Mouse (Mus musculus) liver, postnatal 0 days (tissue): ENCODE results near the gene Dlk2. TPM values are rescaled to one million over a fixed set of nuclear protein-coding genes. Genes with fewer than 3 reads are reported as not detected.

Experiments
- ATAC-seq: fragments of 200-750 bp; cut with Nextera tagmentation; 2 replicates; pipeline ENCODE4 v1.8.0; 2017; ENCODE audit warnings: mild to moderate bottlenecking, moderate library complexity
- DNase-seq: peaks from one replicate; pipeline ENCODE4 v3.0.0-alpha.2; 2016
- H3K27ac ChIP-seq: fragments of 300-500 bp; sonication (generic); 2 replicates; pipeline ENCODE4 v1.5.1; 2014; ENCODE audit warnings: antibody characterized with exemption, moderate library complexity, mild to moderate bottlenecking, low read depth
- H3K27me3 ChIP-seq: fragments of 300-500 bp; sonication (generic); 2 replicates; pipeline ENCODE4 v1.6.1; 2014; ENCODE audit warnings: low read length, control low read depth, mixed read lengths; ENCODE audit not compliant: insufficient read depth
- H3K36me3 ChIP-seq: fragments of 300-500 bp; sonication (generic); replicated peaks from 2 replicates; pipeline ENCODE4 v1.6.1; 2014; ENCODE audit warnings: mild to moderate bottlenecking, control low read depth, low read length, moderate library complexity, mixed read lengths; ENCODE audit not compliant: insufficient read depth
- H3K4me1 ChIP-seq: fragments of 300-500 bp; sonication (generic); 2 replicates; pipeline ENCODE4 v1.6.1; 2014; ENCODE audit warnings: antibody characterized with exemption, mild to moderate bottlenecking, control low read depth; ENCODE audit not compliant: insufficient read depth
- H3K4me2 ChIP-seq: fragments of 300-500 bp; sonication (generic); 2 replicates; pipeline ENCODE4 v1.6.1; 2014; ENCODE audit warnings: low read depth, mild to moderate bottlenecking, low read length, moderate library complexity, mixed read lengths
- H3K4me3 ChIP-seq: fragments of 300-500 bp; sonication (generic); 2 replicates; pipeline ENCODE4 v1.5.1; 2014; ENCODE audit warnings: low read depth, low read length
- H3K9ac ChIP-seq: fragments of 300-500 bp; sonication (generic); replicated peaks from 2 replicates; pipeline ENCODE4 v1.6.1; 2014; ENCODE audit warnings: mild to moderate bottlenecking, moderate library complexity
- H3K9me3 ChIP-seq: fragments of 300-500 bp; sonication (generic); 2 replicates; pipeline ENCODE4 v1.6.1; 2016; ENCODE audit warnings: mild to moderate bottlenecking, control low read depth, low read length, mixed read lengths
- CTCF ChIP-seq: sonication (generic); IDR thresholded peaks from 2 replicates; pipeline ENCODE4 v1.5.1; 2016; ENCODE audit warnings: antibody characterized with exemption, low read depth
- EP300 ChIP-seq: IDR thresholded peaks from 2 replicates; pipeline ENCODE4 v1.6.1; 2016; ENCODE audit warnings: antibody characterized with exemption, low read depth, mild to moderate bottlenecking
- WGBS: fragments of 180-500 bp; shearing (Covaris S2); extraction: QIAGEN DNeasy Blood & Tissue Kit; methylation state at CpG from one replicate; pipeline ENCODE4 v1.1.7; 2014; ENCODE audit not compliant: insufficient replicate concordance; 5-methylcytosine and 5-hydroxymethylcytosine counted together
- polyA plus RNA-seq: library from polyadenylated mRNA; unstranded; fragments of >200 nt; fragmentation: Nextera tagmentation; extraction: Ambion mirVana; gene quantifications from 2 replicates; pipeline ENCODE4 v1.2.1, GENCODE M21; 2015

The Dlk2 gene
- polyA plus RNA-seq, 1 experiment from 2014 or later = not detected

DNA sequence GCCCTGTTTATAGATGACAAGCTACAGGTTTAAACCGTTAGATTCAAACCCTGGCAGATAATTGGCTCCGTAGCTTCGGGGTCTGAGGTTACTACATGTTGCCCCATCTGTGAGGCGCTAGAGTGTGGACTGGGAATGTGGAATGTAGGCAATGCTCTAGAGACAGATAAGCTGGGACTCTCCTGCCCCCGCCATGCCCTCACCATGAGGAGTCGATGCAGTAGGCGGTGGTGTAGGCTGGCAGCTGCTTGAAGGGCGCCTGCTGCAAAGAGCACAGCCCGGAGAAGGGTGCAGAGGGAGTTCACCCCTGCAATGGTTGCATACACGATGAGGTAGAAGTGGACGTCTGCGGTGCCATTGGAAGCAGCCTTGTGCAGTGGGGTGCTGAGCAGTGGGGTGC, 12.6 kb downstream of the Dlk2 start:
- 74% methylated on average over 12 of the region's 12 CpGs for WGBS
- 0 out of 2 replicates have a peak, but pooled peaks cover 6% of the 10 kb centered on the region for H3K36me3 ChIP-seq
- no peak for DNase-seq
- no peak overlapping the region for H3K4me3 ChIP-seq
- H3K9me3 ChIP-seq = no peaks in the 10 kb centered on the region
- no peak for TF ChIP-seq EP300
- TF ChIP-seq CTCF = no peak
- no peak for ATAC-seq
- H3K27ac ChIP-seq = no peak overlapping the region
- H3K27me3 ChIP-seq = no peaks in the 10 kb centered on the region
- no peaks in the 10 kb centered on the region for H3K4me1 ChIP-seq
- H3K4me2 ChIP-seq = no peak overlapping the region
- no peak overlapping the region for H3K9ac ChIP-seq

DNA sequence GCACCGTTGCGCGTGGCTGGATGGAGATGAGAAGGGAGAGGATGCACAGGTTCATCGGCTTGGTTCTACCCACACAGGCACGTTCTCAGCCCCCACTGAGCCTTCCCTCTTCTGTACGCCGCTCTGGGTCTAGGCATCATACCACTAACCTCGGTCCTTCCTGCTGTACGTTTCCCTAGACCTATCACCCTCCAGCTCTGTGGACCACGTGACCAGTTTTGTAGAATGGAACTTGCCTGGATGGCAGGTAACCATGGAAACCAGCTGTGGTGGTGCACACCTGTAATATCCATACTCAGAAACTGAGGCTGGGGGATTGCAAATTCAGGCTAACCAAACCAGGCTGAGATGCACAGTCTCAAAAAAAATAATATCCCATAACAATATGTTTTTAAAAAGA, 13.3 kb downstream of the Dlk2 start:
- no peaks in the 10 kb centered on the region for H3K9me3 ChIP-seq
- no peak overlapping the region for H3K27ac ChIP-seq
- H3K4me3 ChIP-seq = no peak overlapping the region
- H3K27me3 ChIP-seq = no peaks in the 10 kb centered on the region
- TF ChIP-seq EP300 (no peak), CTCF (no peak)
- no peak for ATAC-seq
- DNase-seq = no peak
- no peak overlapping the region for H3K9ac ChIP-seq
- 80% methylated on average over 10 of the region's 10 CpGs for WGBS
- H3K36me3 ChIP-seq = 0 out of 2 replicates have a peak, but pooled peaks cover 6% of the 10 kb centered on the region
- no peaks in the 10 kb centered on the region for H3K4me1 ChIP-seq
- no peak overlapping the region for H3K4me2 ChIP-seq

DNA sequence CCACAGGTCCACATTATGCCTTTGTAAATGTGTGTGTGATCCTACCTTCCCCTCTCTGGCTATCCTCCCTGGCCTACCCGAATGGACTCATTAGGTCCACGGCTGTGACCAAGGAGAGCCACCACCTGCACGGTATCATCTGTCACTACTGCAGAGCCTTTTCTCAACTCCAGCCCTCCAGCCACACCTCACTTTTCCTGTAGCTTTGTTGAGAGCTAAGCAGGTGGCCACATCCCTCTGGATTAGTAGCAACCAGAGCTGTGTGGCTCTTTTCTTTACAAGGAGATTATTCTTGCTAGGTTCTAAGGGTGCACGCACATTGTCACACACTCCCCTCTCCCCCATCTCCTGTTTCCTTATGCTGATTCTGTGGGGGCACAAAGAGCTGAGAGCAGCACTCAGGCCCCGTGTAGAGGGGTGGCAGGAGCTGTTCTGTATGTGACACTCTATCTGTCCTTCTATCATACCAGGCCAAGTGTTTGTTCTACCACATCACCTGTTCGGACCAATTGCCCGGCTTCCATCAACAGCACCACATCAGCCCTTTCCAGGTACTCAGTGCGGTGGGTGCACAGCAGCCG, 16.0 kb downstream of the Dlk2 start:
- Histone ChIP-seq H3K4me3 (no peak overlapping the region), H3K27me3 (no peaks in the 10 kb centered on the region), H3K9me3 (no peaks in the 10 kb centered on the region), H3K4me2 (no peak overlapping the region), H3K4me1 (no peaks in the 10 kb centered on the region), H3K9ac (no peak overlapping the region), H3K27ac (no peak overlapping the region), H3K36me3 (0 out of 2 replicates have a peak, but pooled peaks cover 4% of the 10 kb centered on the region)
- ATAC-seq (no peak), DNase-seq (no peak)
- TF ChIP-seq EP300 = no peak
- no peak for TF ChIP-seq CTCF
- 80% methylated on average over 9 of the region's 9 CpGs for WGBS

DNA sequence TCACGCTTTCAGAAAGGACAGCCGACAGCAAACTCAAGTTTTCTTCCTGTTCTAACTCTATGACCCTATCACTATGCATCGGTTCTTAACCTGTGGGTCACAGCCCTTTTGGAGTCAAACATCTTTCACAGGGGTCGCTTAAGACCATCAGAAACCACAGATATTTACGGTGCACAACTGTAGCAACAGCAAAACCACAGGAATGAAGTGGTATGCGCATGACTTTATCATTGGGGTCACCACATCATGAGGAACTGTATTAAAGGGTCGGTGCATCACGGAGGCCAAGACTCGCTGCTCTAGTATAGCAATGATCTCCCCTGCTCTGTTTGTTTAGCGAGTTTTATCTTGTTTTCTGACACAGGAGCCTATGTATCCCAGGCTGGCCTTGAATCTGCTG, 18.6 kb downstream of the Dlk2 start:
- Histone ChIP-seq H3K27ac (no peak overlapping the region), H3K4me3 (no peak overlapping the region), H3K4me1 (no peaks in the 10 kb centered on the region), H3K36me3 (0 out of 2 replicates have a peak, but pooled peaks cover 4% of the 10 kb centered on the region), H3K27me3 (no peaks in the 10 kb centered on the region), H3K9ac (no peak overlapping the region), H3K4me2 (no peak overlapping the region), H3K9me3 (no peaks in the 10 kb centered on the region)
- no peak for ATAC-seq
- WGBS = 65% methylated on average over 10 of the region's 10 CpGs
- TF ChIP-seq EP300 = no peak
- no peak for TF ChIP-seq CTCF
- DNase-seq = no peak

DNA sequence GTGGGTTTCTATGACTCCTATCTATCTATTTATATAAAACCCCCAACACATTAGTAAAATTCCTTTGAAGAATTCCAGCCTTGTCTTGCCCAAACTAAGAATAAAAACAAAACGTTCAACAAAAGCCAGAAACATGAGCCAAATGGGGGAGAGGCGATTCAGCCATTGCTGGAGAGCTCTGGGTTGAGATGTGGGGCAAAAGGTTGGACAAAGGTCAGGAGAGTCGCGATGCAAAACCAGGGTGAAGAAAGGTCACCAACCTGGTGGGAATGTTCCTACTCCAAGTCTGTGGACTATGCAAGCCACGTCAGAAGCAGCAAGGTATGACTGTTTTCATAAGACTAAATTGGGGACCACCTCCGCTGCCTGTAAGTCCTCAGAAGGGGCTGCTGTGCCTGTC, 23.3 kb downstream of the Dlk2 start:
- Histone ChIP-seq H3K9ac (no peak overlapping the region), H3K36me3 (no peaks in the 10 kb centered on the region)
- 62% methylated on average over 6 of the region's 6 CpGs for whole genome bisulfite sequencing

DNA sequence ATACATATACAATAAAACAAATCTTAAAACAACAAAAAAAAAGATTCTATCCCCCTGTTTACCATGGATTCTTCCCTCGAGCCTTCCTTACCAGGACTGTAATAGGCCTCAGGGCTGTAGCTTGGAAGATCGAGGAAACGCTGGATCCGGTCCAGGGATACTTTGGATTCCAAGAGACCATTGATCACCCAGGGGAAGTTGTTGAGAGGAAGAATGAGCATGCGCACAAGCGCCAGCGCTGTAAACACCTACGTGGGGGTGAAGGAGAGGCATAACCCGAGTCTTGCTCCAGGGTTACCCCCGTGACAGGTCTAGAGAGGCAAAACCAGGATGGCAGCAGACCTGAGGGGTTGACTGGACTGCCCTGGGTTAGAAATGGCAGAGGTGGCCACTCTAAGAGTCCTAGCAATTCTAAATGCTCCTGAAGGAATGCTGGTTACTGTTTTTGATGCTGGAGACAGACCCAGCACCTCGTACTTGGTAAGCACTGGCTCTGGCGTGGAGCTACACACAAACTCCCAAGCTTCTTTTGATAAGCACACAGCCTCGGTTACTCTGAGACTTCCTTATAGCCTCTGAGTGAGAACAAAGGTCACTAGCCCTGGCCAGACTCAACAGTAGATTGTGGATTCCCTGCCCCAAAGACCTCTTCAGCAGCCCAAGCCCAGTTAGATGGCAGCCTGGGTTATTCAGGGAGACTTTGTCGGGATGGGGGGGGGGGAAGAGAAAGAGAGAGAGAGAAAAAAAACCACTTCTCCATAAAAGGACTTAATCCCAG, 25.0 kb downstream of the Dlk2 start:
- TF ChIP-seq CTCF (no peak), EP300 (no peak)
- Histone ChIP-seq H3K4me2 (no peak overlapping the region), H3K9me3 (no peaks in the 10 kb centered on the region), H3K4me1 (peaks cover 10% of the 10 kb centered on the region; the same call in 1 of the 2 replicates), H3K4me3 (no peak overlapping the region), H3K27me3 (no peaks in the 10 kb centered on the region), H3K9ac (no peak overlapping the region), H3K36me3 (no peaks in the 10 kb centered on the region), H3K27ac (no peak overlapping the region)
- 83% methylated on average over 14 of the region's 14 CpGs for WGBS
- no peak for ATAC-seq
- no peak for DNase-seq

More for the DNA sequence above, 23.3 kb downstream of the Dlk2 start:
- Histone ChIP-seq H3K27ac (no peak overlapping the region), H3K27me3 (no peaks in the 10 kb centered on the region), H3K4me2 (no peak overlapping the region), H3K4me3 (no peak overlapping the region), H3K9me3 (no peaks in the 10 kb centered on the region), H3K4me1 (no peaks in the 10 kb centered on the region)
- DNase-seq = no peak
- TF ChIP-seq EP300 (no peak), CTCF (no peak)
- no peak for ATAC-seq
